Mouse (Mus musculus) liver, embryonic 14.5 days (tissue): ENCODE measurements around the gene Mcee. TPM values are rescaled to one million over a fixed set of nuclear protein-coding genes. Genes with fewer than 3 reads are reported as not detected.

Experiments used
- ATAC-seq: fragments of 200-750 bp; cut with Nextera tagmentation; 2 replicates; pipeline ENCODE4 v1.8.0; 2017; ENCODE audit warnings: moderate number of reproducible peaks, mild to moderate bottlenecking, moderate library complexity; ENCODE audit not compliant: insufficient read depth
- DNase-seq, 3 experiments: peaks; one replicate each; pipeline ENCODE4 v3.0.0-alpha.2; 2012 to 2013; ENCODE audit warnings: low read depth in 3 of 3, low spot score in 3 of 3
- H3K27ac ChIP-seq: fragments of 300-500 bp; sonication (generic); 2 replicates; pipeline ENCODE4 v1.5.1; 2014; ENCODE audit warnings: moderate library complexity, mild to moderate bottlenecking, control low read depth, inconsistent platforms
- H3K27me3 ChIP-seq: fragments of 300-500 bp; sonication (generic); 2 replicates; pipeline ENCODE4 v1.6.1; 2014; ENCODE audit warnings: mild to moderate bottlenecking, low read length, moderate library complexity; ENCODE audit not compliant: control insufficient read depth, insufficient read depth
- H3K36me3 ChIP-seq: fragments of 300-500 bp; sonication (generic); replicated peaks from 2 replicates; pipeline ENCODE4 v1.6.1; 2014; ENCODE audit warnings: low read depth; ENCODE audit not compliant: control insufficient read depth, insufficient read depth
- H3K4me1 ChIP-seq, 2 experiments: fragments of 200-500 bp in 1 of 2; fragments of 300-500 bp in 1 of 2; sonication (generic) in 1 of 2; replicated peaks; 2 replicates each; pipeline ENCODE4 v1.6.1; 2012 to 2014; ENCODE audit warnings: antibody characterized with exemption in 1 of 2, inconsistent platforms in 1 of 2, low read length in 1 of 2; ENCODE audit not compliant: control insufficient read depth in 2 of 2, insufficient read depth in 2 of 2
- H3K4me2 ChIP-seq: fragments of 300-500 bp; sonication (generic); 2 replicates; pipeline ENCODE4 v1.6.1; 2014; ENCODE audit warnings: low read depth, mild to moderate bottlenecking, control low read depth, moderate library complexity
- H3K4me3 ChIP-seq, 2 experiments: fragments of 200-500 bp in 1 of 2; fragments of 300-500 bp in 1 of 2; sonication (generic) in 1 of 2; 2 replicates each; pipeline ENCODE4 v1.5.1; 2012 to 2014; ENCODE audit warnings: low read depth in 2 of 2, low read length in 2 of 2, mild to moderate bottlenecking in 2 of 2, control low read depth in 1 of 2, inconsistent platforms in 1 of 2, moderate library complexity in 1 of 2; ENCODE audit not compliant: insufficient read depth in 1 of 2
- H3K9ac ChIP-seq: fragments of 300-500 bp; sonication (generic); replicated peaks from 2 replicates; pipeline ENCODE4 v1.6.1; 2014; ENCODE audit warnings: mild to moderate bottlenecking, control low read depth, moderate library complexity
- H3K9me3 ChIP-seq: fragments of 300-500 bp; sonication (generic); 2 replicates; pipeline ENCODE4 v1.6.1; 2016; ENCODE audit warnings: low read length, mixed read lengths; ENCODE audit not compliant: control insufficient read depth
- CTCF ChIP-seq: IDR thresholded peaks from 2 replicates; pipeline ENCODE4 v1.5.1; 2016; ENCODE audit warnings: antibody characterized with exemption, low read depth, control low read depth
- EP300 ChIP-seq: IDR thresholded peaks from 2 replicates; pipeline ENCODE4 v1.6.1; 2016; ENCODE audit warnings: antibody characterized with exemption, low read depth
- WGBS: fragments of 180-500 bp; shearing (Covaris S2); extraction: QIAGEN DNeasy Blood & Tissue Kit; methylation state at CpG from one replicate; pipeline ENCODE4 v1.1.7; 2014; ENCODE audit not compliant: insufficient replicate concordance; 5-methylcytosine and 5-hydroxymethylcytosine counted together
- polyA plus RNA-seq, 2 experiments: library from polyadenylated mRNA; depleted of rRNA in 1 of 2; stranded (reverse) in 1 of 2; unstranded in 1 of 2; fragments of >200 nt; fragmentation: Nextera tagmentation in 1 of 2; extraction: Ambion mirVana in 1 of 2; gene quantifications; 2 replicates each; pipeline versions ENCODE4 v1.2.1 to v1.2.3; 2012 to 2014

Mcee gene
- polyA plus RNA-seq, 2 experiments = 21.1 to 42.1 TPM

DNA sequence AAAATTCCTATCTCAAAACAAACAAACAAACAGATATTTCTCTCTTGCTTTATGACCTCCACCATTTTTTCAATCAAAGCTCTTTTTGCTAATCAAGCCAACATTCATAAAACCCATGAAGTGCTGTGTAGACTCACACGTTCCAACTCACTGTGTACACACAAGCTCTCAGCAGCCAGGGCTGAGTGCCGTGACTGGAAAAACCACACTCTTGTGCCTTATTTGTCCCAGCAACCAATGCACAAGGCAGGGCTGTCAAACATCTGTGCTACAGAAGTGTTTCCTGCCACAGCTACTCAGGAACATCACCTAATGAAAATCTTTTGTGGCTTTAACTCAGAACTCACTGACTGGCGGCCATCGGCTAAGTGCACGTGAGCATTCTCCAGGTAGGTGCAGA lies 26.5 kb upstream of the Mcee start:
- Histone ChIP-seq H3K36me3 (peaks cover 4% of the 10 kb centered on the region), H3K4me2 (no peak overlapping the region), H3K27ac (no peak overlapping the region), H3K9ac (no peak overlapping the region), H3K4me3 (no peak overlapping the region), H3K27me3 (no peaks in the 10 kb centered on the region), H3K4me1 (no peaks in the 10 kb centered on the region), H3K9me3 (no peaks in the 10 kb centered on the region)
- WGBS = 83% methylated on average over 5 of the region's 5 CpGs
- TF ChIP-seq EP300 (no peak), CTCF (no peak)
- DNase-seq (no peak), ATAC-seq (no peak)

DNA sequence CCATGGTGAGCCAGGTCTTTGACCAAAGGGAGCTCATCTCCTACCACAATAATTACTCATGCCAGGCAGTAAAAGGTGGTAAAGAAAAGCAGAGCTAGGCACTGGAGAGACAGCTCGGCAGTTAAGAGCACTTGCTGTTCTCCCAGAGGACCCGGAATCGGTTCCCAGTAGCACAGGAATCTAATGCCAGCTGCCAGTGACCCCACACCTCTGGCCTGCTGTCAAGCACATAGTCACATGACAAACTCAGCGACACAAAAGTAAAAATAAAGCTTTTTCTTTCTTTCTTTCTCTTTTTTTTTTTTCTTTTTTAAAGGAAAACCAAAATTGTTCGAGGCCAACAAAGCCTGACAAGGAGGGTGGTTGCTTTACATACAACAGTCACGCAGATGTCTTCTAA lies 22.6 kb upstream of the Mcee start:
- TF ChIP-seq EP300 (no peak), CTCF (no peak)
- no peak for DNase-seq

DNA sequence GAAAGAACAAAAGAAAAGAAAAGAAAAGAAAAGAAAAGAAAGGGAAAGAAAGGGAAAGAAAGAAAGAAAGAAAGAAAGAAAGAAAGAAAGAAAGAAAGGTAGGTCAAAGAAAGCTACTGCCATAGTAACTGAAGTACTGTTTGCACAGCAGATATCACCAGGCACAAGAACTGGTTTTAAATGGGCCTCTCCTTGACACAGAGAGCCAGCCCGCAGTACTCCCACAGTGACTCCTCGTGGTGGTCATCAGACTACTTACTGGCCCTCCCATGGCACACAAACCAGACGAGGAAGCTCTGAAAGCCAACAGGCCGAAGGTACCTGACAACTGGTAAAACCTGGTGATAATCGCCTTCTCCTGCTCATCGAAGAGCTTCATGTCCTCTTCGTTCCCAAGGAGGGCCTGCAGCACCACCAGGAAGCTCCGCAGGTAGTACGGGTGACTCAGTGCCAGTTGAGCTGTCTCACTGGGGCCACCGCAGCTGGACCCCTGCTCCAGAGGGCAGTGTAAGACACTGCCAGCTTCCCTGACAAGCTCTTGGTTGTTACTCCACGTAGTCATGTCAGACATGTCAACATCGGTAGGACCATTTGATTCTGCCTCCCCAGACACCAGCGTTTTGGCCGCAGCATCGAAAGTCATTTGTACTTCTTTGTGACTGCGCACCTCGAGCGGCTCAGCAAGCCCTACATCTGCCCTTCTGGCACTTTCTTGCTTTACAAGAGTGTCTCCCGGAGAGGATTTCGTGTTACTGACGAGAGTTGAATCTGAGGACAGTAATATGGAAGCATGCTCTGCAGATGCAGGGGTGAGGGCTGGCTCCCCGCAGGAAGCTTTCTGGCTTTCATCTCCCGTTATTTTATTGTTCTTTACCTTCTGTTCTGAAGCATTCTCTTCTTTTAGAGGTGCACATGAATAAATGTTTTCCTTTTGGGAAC lies 20.2 kb upstream of the Mcee start:
- WGBS = 84% methylated on average over 23 of the region's 23 CpGs
- Histone ChIP-seq H3K4me1 (peaks cover 4 to 6% of the 10 kb centered on the region in 2 experiments; a peak in 3 of 4 replicates), H3K4me3 (no peak overlapping the region), H3K27ac (no peak overlapping the region), H3K4me2 (no peak overlapping the region), H3K9ac (no peak overlapping the region), H3K9me3 (no peaks in the 10 kb centered on the region), H3K27me3 (no peaks in the 10 kb centered on the region), H3K36me3 (peaks cover 7% of the 10 kb centered on the region)
- DNase-seq (no peak), ATAC-seq (no peak)
- TF ChIP-seq EP300 = no peak
- no peak for TF ChIP-seq CTCF

More for the DNA sequence above, 22.6 kb upstream of the Mcee start:
- Histone ChIP-seq H3K9ac (no peak overlapping the region), H3K4me3 (no peak overlapping the region), H3K36me3 (no peaks in the 10 kb centered on the region; the same call in 1 of the 2 replicates), H3K27me3 (no peaks in the 10 kb centered on the region), H3K4me2 (no peak overlapping the region), H3K4me1 (peaks cover 4 to 6% of the 10 kb centered on the region in 2 experiments; a peak in 3 of 4 replicates), H3K9me3 (no peaks in the 10 kb centered on the region), H3K27ac (no peak overlapping the region)
- 70% methylated on average over 6 of the region's 6 CpGs for WGBS
- no peak for ATAC-seq

DNA sequence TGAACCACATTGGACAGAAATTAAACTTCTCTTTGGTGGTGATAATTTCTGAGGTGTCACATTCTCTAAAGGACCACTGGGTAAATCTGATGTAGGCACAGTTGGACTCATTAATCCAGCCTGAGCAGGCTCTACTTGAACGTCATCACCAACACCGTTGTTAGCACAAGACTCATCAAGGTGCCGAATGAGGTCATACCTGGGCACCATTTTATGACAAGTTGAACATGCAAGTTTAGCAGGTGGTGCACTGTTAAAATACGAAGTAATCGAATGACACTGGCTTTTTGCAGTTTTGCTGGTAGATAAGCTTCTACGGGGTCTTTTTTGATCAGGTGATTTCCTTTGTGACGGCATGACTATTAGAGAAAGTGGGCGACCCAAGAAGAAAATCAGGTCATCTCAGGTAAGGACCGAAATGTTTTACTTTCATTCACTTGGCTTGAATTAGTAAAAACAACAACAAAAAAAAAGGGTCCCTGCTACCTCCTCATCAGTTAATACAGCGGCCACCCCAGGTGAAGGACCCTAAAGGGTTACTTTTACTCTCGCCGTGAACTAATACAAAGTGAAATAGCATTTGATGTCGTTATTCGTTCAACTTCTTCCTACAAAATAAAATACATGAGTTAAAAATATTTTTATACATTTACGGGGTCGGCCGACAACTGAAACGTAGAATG lies 19.1 kb upstream of the Mcee start:
- 10% methylated on average over 18 of the region's 18 CpGs for WGBS
- Histone ChIP-seq H3K4me2 (peak overlapping the region; percentile 85), H3K4me3 (peak overlapping the region; percentile 73 to 84), H3K27me3 (no peaks in the 10 kb centered on the region), H3K9ac (peak overlapping the region; percentile 80), H3K36me3 (peaks cover 18% of the 10 kb centered on the region), H3K27ac (peak overlapping the region; percentile 69), H3K9me3 (no peaks in the 10 kb centered on the region), H3K4me1 (peaks cover 4 to 6% of the 10 kb centered on the region in 2 experiments; a peak in 3 of 4 replicates)
- no peak for TF ChIP-seq EP300
- no peak for TF ChIP-seq CTCF
- no peak; the same call in 1 of the 2 replicates for ATAC-seq
- no peak for DNase-seq
